Comparison of ENCODE assay signal across 11 mouse cellular contexts in genomic region chr10:122911668-122912067, GRCm38 (mm10).
DNase-seq lines count a peak whose midpoint lies in the region; ATAC-seq and TF ChIP-seq lines count a peak whose summit lies in the region.
"Had no signal": no experiment of that assay in that cellular context is flagged by ENCODE, and none has a peak within 500 bp of the region (broad histone marks: within the 10 kb centered on the region; RNA-seq: fewer than 3 reads in every experiment).

No protein-coding gene starts in this region.

- no peak for ATAC-seq in forebrain, embryonic 11.5 days (replicated peaks; ENCODE audit: low FRiP score)
- peak; percentile 19; the same call in 1 of the 2 replicates for ATAC-seq in lung, embryonic 15.5 days (ENCODE audit: borderline replicate concordance, extremely low read depth, low FRiP score, low TSS enrichment)
- ATAC-seq in hindbrain, embryonic 14.5 days (ENCODE audit: low FRiP score) = no peak

- H3K4me1 ChIP-seq in forebrain, embryonic 10.5 days = peaks cover 37% of the 10 kb centered on the region
- H3K4me1 ChIP-seq in forebrain, embryonic 11.5 days (replicated peaks; ENCODE audit: control insufficient read depth, insufficient read depth, low read length) = peaks cover 6% of the 10 kb centered on the region; the same call in 1 of the 2 replicates
- peaks cover 45% of the 10 kb centered on the region for H3K4me1 ChIP-seq in lung, embryonic 15.5 days
- peaks cover 19% of the 10 kb centered on the region for H3K4me1 ChIP-seq in hindbrain, embryonic 14.5 days (replicated peaks; ENCODE audit: control insufficient read depth, insufficient read depth, low read length)
- peaks cover 16% of the 10 kb centered on the region for H3K4me1 ChIP-seq in small intestine, adult 2 months (ENCODE audit: control insufficient read depth, insufficient read depth, insufficient read length, low read length)

- no peak overlapping the region for H3K9ac ChIP-seq in forebrain, embryonic 11.5 days (ENCODE audit: low read length)
- H3K9ac ChIP-seq in lung, embryonic 15.5 days = no peak overlapping the region; the same call in 1 of the 2 replicates
- peak overlapping the region; percentile 16; the same call in 1 of the 2 replicates for H3K9ac ChIP-seq in hindbrain, embryonic 14.5 days

- no peak overlapping the region for H3K4me2 ChIP-seq in forebrain, embryonic 11.5 days (ENCODE audit: low read depth, low read length, severe bottlenecking)
- H3K4me2 ChIP-seq in lung, embryonic 15.5 days = peak overlapping the region; percentile 44
- peak overlapping the region; percentile 7; the same call in 1 of the 2 replicates for H3K4me2 ChIP-seq in hindbrain, embryonic 14.5 days (replicated peaks)

- no peak for TF ChIP-seq POLR2A in small intestine, adult 2 months (IDR thresholded peaks at IDR 0.05; ENCODE audit: low read depth, low read length)

- H3K9me3 ChIP-seq in forebrain, embryonic 10.5 days = no peaks in the 10 kb centered on the region
- no peaks in the 10 kb centered on the region for H3K9me3 ChIP-seq in forebrain, embryonic 11.5 days (ENCODE audit: control insufficient read depth, low read length)
- no peaks in the 10 kb centered on the region for H3K9me3 ChIP-seq in lung, embryonic 15.5 days
- no peaks in the 10 kb centered on the region for H3K9me3 ChIP-seq in hindbrain, embryonic 14.5 days (ENCODE audit: control insufficient read depth, low read length)
- H3K9me3 ChIP-seq: megakaryocyte, embryonic 14.5 days had no signal

- no peaks in the 10 kb centered on the region for H3K36me3 ChIP-seq in forebrain, embryonic 10.5 days (replicated peaks)
- H3K36me3 ChIP-seq in forebrain, embryonic 11.5 days (ENCODE audit: control insufficient read depth, insufficient read depth, low read length) = no peaks in the 10 kb centered on the region
- no peaks in the 10 kb centered on the region for H3K36me3 ChIP-seq in lung, embryonic 15.5 days
- 0 out of 2 replicates have a peak, but pooled peaks cover 4% of the 10 kb centered on the region for H3K36me3 ChIP-seq in hindbrain, embryonic 14.5 days (replicated peaks; ENCODE audit: control insufficient read depth, insufficient read depth)
- peaks cover 7% of the 10 kb centered on the region for H3K36me3 ChIP-seq in small intestine, adult 2 months (ENCODE audit: control insufficient read depth, insufficient read depth, low read length)

- DNase-seq in forebrain, embryonic 10.5 days (ENCODE audit: extremely low spot score, low spot score) = no peak
- DNase-seq in forebrain, embryonic 11.5 days (ENCODE audit: low spot score) = no peak
- no peak for DNase-seq in lung, adult 18-20 months
- no peak for DNase-seq in hindbrain, embryonic 14.5 days (ENCODE audit: low spot score)
- no peak for DNase-seq in T-cell, adult 2 months (ENCODE audit: low spot score)
- no peak for DNase-seq in gastrocnemius, postnatal 25 days
- DNase-seq: right cerebral cortex, adult 18-20 months; thymus, postnatal 4 days had no signal

- peak overlapping the region; percentile 85; the same call in 1 of the 2 replicates for H3K27ac ChIP-seq in forebrain, embryonic 10.5 days
- H3K27ac ChIP-seq in forebrain, embryonic 11.5 days (ENCODE audit: low read depth, low read length) = no peak overlapping the region
- H3K27ac ChIP-seq in lung, embryonic 15.5 days = peak overlapping the region; percentile 96
- peak overlapping the region; percentile 74; the same call in 1 of the 2 replicates for H3K27ac ChIP-seq in hindbrain, embryonic 14.5 days
- H3K27ac ChIP-seq in small intestine, adult 2 months (ENCODE audit: insufficient read depth, low read depth, low read length) = peak overlapping the region; percentile 78; the same call in 1 of the 2 replicates

- whole genome bisulfite sequencing in forebrain, embryonic 10.5 days = 63% methylated on average over 8 of the region's 8 CpGs
- WGBS in forebrain, embryonic 11.5 days = 64% methylated on average over 8 of the region's 8 CpGs
- WGBS in lung, embryonic 15.5 days = 35% methylated on average over 8 of the region's 8 CpGs
- WGBS in hindbrain, embryonic 14.5 days = 61% methylated on average over 8 of the region's 8 CpGs
- WGBS in small intestine, adult 2 months = 82% methylated on average over 8 of the region's 8 CpGs

- H3K4me3 ChIP-seq in forebrain, embryonic 10.5 days = no peak overlapping the region
- H3K4me3 ChIP-seq in forebrain, embryonic 11.5 days (ENCODE audit: low read depth, low read length) = no peak overlapping the region
- no peak overlapping the region for H3K4me3 ChIP-seq in lung, embryonic 15.5 days
- no peak overlapping the region for H3K4me3 ChIP-seq in hindbrain, embryonic 14.5 days (replicated peaks; ENCODE audit: low read length)
- H3K4me3 ChIP-seq in small intestine, adult 2 months (ENCODE audit: low read depth, low read length) = no peak overlapping the region
- H3K4me3 ChIP-seq: megakaryocyte, embryonic 14.5 days had no signal

- no peaks in the 10 kb centered on the region for H3K27me3 ChIP-seq in forebrain, embryonic 10.5 days (ENCODE audit: poor library complexity, severe bottlenecking)
- no peaks in the 10 kb centered on the region for H3K27me3 ChIP-seq in forebrain, embryonic 11.5 days (ENCODE audit: control insufficient read depth, insufficient read depth, low read length)
- no peaks in the 10 kb centered on the region for H3K27me3 ChIP-seq in lung, embryonic 15.5 days
- no peaks in the 10 kb centered on the region for H3K27me3 ChIP-seq in hindbrain, embryonic 14.5 days (ENCODE audit: control insufficient read depth, insufficient read depth, low read length)
- no peaks in the 10 kb centered on the region for H3K27me3 ChIP-seq in small intestine, adult 2 months (ENCODE audit: control insufficient read depth, insufficient read depth, low read length)
- H3K27me3 ChIP-seq: megakaryocyte, embryonic 14.5 days had no signal

- TF ChIP-seq CTCF in small intestine, adult 2 months (IDR thresholded peaks at IDR 0.05; ENCODE audit: extremely low read depth, insufficient read length, insufficient replicate concordance, low read depth, low read length) = no peak
